Mouse (Mus musculus) lung, embryonic 14.5 days (tissue): Measurements from ENCODE around the gene Gm29797. TPM values are rescaled to one million over a fixed set of nuclear protein-coding genes. Genes with fewer than 3 reads are reported as not detected.

Source experiments
- ATAC-seq: fragments of 200-750 bp; cut with Nextera tagmentation; 2 replicates; pipeline ENCODE4 v1.8.0; 2017; ENCODE audit warnings: mild to moderate bottlenecking, moderate TSS enrichment, moderate library complexity; ENCODE audit not compliant: insufficient read depth
- DNase-seq: peaks from one replicate; pipeline ENCODE4 v3.0.0-alpha.2; 2015
- H3K27ac ChIP-seq: fragments of 300-500 bp; sonication (generic); 2 replicates; pipeline ENCODE4 v1.5.1; 2014; ENCODE audit warnings: low read depth, mild to moderate bottlenecking, moderate library complexity
- H3K27me3 ChIP-seq: fragments of 300-500 bp; sonication (generic); 2 replicates; pipeline ENCODE4 v1.6.1; 2014; ENCODE audit warnings: low read length, control low read depth; ENCODE audit not compliant: insufficient read depth
- H3K36me3 ChIP-seq: fragments of 300-500 bp; sonication (generic); 2 replicates; pipeline ENCODE4 v1.6.1; 2014; ENCODE audit warnings: control low read depth; ENCODE audit not compliant: insufficient read depth
- H3K4me1 ChIP-seq: fragments of 300-500 bp; sonication (generic); 2 replicates; pipeline ENCODE4 v1.6.1; 2014; ENCODE audit warnings: antibody characterized with exemption, control low read depth; ENCODE audit not compliant: insufficient read depth
- H3K4me2 ChIP-seq: fragments of 300-500 bp; sonication (generic); 2 replicates; pipeline ENCODE4 v1.6.1; 2014; ENCODE audit warnings: mild to moderate bottlenecking
- H3K4me3 ChIP-seq: fragments of 300-500 bp; sonication (generic); 2 replicates; pipeline ENCODE4 v1.5.1; 2014; ENCODE audit warnings: low read depth, low read length
- H3K9ac ChIP-seq: fragments of 300-500 bp; sonication (generic); 2 replicates; pipeline ENCODE4 v1.6.1; 2014
- H3K9me3 ChIP-seq: fragments of 300-500 bp; sonication (generic); 2 replicates; pipeline ENCODE4 v1.6.1; 2016; ENCODE audit warnings: low read depth, low read length, control low read depth
- CTCF ChIP-seq: IDR thresholded peaks from 2 replicates; pipeline ENCODE4 v1.5.1; 2016; ENCODE audit warnings: antibody characterized with exemption, low read depth
- WGBS: fragments of 180-500 bp; shearing (Covaris S2); extraction: QIAGEN DNeasy Blood & Tissue Kit; methylation state at CpG from one replicate; pipeline ENCODE4 v1.1.7; 2014; 5-methylcytosine and 5-hydroxymethylcytosine counted together
- polyA plus RNA-seq: library from polyadenylated mRNA; unstranded; fragments of >200 nt; fragmentation: Nextera tagmentation; extraction: Ambion mirVana; gene quantifications from 2 replicates; pipeline ENCODE4 v1.2.1, GENCODE M21; 2014

Gm29797 gene
- polyA plus RNA-seq, 1 experiment from 2014 or later = not detected

DNA sequence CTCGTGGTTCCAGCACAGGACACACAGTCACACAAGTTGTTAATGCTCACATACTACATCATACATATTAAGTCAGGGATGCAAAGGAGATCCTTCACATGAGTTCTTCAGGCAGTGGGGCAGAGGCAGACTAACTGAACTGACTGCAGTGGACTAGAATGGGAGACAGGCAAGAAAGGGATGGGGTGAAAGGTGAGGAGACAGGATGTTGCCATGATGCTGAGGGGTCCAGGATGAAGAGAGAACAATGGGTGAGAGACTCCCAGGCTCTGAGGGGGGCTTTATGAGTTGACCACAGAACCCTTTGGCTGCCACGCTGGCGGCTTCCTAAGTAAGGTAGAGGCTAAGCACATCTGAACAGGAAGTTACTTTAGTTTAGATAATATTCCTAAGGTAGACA is 37.7 kb downstream of the Gm29797 start:
- 84% methylated on average over 3 of the region's 3 CpGs for WGBS
- no peak for TF ChIP-seq CTCF
- peak overlapping the region; percentile 85 for H3K4me2 ChIP-seq
- H3K9me3 ChIP-seq = no peaks in the 10 kb centered on the region
- no peak overlapping the region; the same call in 1 of the 2 replicates for H3K9ac ChIP-seq
- DNase-seq (no peak), ATAC-seq (no peak)
- H3K4me3 ChIP-seq = peak overlapping the region; percentile 68
- peaks cover 9% of the 10 kb centered on the region; the same call in 1 of the 2 replicates for H3K36me3 ChIP-seq
- peaks cover 10% of the 10 kb centered on the region; the same call in 1 of the 2 replicates for H3K4me1 ChIP-seq
- H3K27ac ChIP-seq = no peak overlapping the region
- 0 out of 2 replicates have a peak, but pooled peaks cover 4% of the 10 kb centered on the region for H3K27me3 ChIP-seq

DNA sequence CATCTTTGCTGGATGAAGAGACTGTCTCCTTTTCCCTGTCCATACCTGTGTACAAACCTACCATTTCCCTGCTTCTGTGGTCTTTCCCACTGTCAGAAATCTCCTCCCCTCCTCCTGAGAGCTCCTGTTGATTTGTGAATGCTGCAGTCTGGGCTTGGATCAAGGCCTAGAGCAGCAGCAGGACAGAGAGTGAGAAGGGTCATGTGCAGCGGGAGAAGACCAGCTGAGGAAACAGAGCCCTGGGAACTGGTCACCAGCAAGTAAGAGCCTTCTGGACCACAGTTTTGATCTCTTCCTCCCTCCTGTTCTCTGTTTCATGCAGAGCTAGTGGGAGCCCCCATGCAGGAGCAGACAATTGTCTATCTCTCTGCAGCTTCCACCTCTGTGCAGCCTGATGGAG is 38.9 kb downstream of the Gm29797 start:
- ATAC-seq = no peak
- TF ChIP-seq CTCF = no peak
- 50% methylated on average over 1 of the region's 1 CpGs for WGBS

DNA sequence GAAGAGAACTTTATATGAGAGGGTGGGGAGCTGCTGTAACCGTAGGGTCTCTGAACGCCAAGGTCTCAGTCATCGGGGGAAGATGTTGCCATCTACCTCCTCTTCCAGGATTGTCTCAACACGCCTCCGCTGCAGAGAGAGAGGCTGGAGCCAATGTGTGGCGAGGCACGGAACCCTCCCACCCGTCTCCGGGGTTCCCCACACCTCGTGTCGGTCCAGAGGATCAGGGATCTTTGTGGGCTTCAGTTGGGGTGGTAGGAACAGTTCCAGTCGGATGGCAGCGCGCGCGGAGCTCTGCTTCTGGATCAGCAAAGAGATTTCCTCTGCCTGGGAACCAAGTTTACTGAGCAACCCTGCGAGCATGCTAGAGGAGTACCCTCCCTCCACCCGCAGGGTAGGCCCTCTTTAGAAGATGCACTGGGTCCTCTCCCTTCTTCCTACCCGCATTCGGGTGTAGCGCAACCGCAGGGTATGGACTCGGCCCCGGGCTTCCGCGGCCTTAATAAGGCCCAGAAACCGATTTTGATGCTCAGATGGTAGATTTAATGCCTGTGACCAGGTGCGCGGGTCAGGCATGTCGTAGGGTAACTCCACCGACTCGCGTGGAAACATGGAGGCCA is 40.1 kb downstream of the Gm29797 start:
- ATAC-seq (no peak), DNase-seq (no peak)
- H3K9ac ChIP-seq = no peak overlapping the region
- no peak overlapping the region for H3K4me3 ChIP-seq
- WGBS = 70% methylated on average over 33 of the region's 33 CpGs
- H3K4me2 ChIP-seq = no peak overlapping the region
- H3K4me1 ChIP-seq = peaks cover 10% of the 10 kb centered on the region; the same call in 1 of the 2 replicates
- no peak for TF ChIP-seq CTCF
- no peak overlapping the region for H3K27ac ChIP-seq
- H3K9me3 ChIP-seq = no peaks in the 10 kb centered on the region
- no peaks in the 10 kb centered on the region for H3K36me3 ChIP-seq
- H3K27me3 ChIP-seq = 0 out of 2 replicates have a peak, but pooled peaks cover 4% of the 10 kb centered on the region

More for the DNA sequence above, 38.9 kb downstream of the Gm29797 start:
- Histone ChIP-seq H3K4me3 (no peak overlapping the region), H3K27ac (no peak overlapping the region), H3K9me3 (no peaks in the 10 kb centered on the region), H3K27me3 (0 out of 2 replicates have a peak, but pooled peaks cover 4% of the 10 kb centered on the region), H3K4me1 (peaks cover 10% of the 10 kb centered on the region; the same call in 1 of the 2 replicates), H3K4me2 (no peak overlapping the region), H3K36me3 (0 out of 2 replicates have a peak, but pooled peaks cover 1% of the 10 kb centered on the region), H3K9ac (no peak overlapping the region)
- DNase-seq = no peak

DNA sequence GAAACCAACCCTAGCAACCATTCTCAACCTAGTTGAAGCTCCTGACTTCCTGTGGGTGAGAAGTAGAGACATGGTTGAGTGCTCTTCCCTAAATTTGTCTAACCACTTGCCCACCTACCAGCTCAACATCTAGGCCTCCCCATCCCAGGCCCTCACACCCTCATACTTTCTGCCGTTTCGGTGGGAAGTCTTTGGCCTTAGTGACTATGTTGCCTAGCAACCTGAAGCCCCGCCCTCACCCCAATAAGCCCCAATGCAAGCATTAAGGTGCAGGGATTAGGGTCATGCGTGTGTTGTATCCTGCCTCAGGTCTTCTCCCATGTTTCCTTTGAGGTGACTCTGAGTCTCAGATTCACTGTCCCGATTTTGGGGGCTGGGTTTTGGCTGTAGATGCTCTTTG is 41.4 kb downstream of the Gm29797 start, which contains the start of gene Lkaaear1:
Gene Lkaaear1 (minus strand): TSS at position 202 of the 400 bp plus-strand sequence.
- DNase-seq = no peak
- Histone ChIP-seq H3K27ac (no peak within 1 kb of the TSS), H3K4me2 (no peak within 1 kb of the TSS), H3K36me3 (no peaks in the 10 kb centered on the region), H3K4me1 (0 out of 2 replicates have a peak, but pooled peaks cover 4% of the 10 kb centered on the region), H3K9me3 (no peaks in the 10 kb centered on the region), H3K4me3 (no peak within 1 kb of the TSS), H3K9ac (no peak within 1 kb of the TSS), H3K27me3 (0 out of 2 replicates have a peak, but pooled peaks cover 4% of the 10 kb centered on the region)
- no peak for TF ChIP-seq CTCF
- 45% methylated on average over 5 of the region's 5 CpGs for WGBS
- ATAC-seq = no peak

DNA sequence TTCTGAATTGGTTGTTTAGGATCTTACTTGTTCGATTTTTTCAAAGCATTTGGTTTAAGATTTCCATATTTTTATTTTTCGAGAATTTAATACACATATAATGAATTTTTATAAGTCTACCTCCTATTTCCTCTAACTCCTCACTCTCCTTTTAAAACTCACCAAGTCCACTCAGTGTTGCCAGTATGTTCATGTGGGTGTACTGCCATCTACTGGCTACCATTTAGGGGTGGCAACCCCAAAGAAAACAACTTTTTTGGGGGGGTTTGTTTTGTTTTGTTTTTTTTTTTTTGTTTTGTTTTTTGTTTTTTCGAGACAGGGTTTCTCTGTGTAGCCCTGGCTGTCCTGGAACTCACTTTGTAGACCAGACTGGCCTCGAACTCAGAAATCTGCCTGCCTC is 49.8 kb downstream of the Gm29797 start:
- DNase-seq (peak; percentile 46), ATAC-seq (no peak)
- no peak overlapping the region for H3K9ac ChIP-seq
- H3K27me3 ChIP-seq = no peaks in the 10 kb centered on the region
- no peaks in the 10 kb centered on the region for H3K9me3 ChIP-seq
- no peak overlapping the region for H3K4me2 ChIP-seq
- TF ChIP-seq CTCF = peak; percentile 45
- WGBS = 30% methylated on average over 4 of the region's 4 CpGs
- no peaks in the 10 kb centered on the region for H3K4me1 ChIP-seq
- no peak overlapping the region for H3K27ac ChIP-seq
- no peaks in the 10 kb centered on the region for H3K36me3 ChIP-seq
- H3K4me3 ChIP-seq = no peak overlapping the region

Other genes with a start within 250 kb of the Gm29797 start
- gene Zbtb46, start 197.6 kb upstream of the Gm29797 start, polyA plus RNA-seq = 14.6 and 15.6 TPM in 2 replicates
- 0.13 and 0.24 TPM in 2 replicates for gene Abhd16b, start 163.8 kb upstream of the Gm29797 start, polyA plus RNA-seq
- 160 and 165 TPM in 2 replicates for gene Tpd52l2, start 159.9 kb upstream of the Gm29797 start, polyA plus RNA-seq
- gene Dnajc5, start 136.5 kb upstream of the Gm29797 start, polyA plus RNA-seq = 79.4 and 81.3 TPM in 2 replicates
- 36.9 and 38.3 TPM in 2 replicates for gene Uckl1, start 72.1 kb upstream of the Gm29797 start, polyA plus RNA-seq
- 58.8 and 59.6 TPM in 2 replicates for gene Prpf6, start 65.2 kb upstream of the Gm29797 start, polyA plus RNA-seq
- gene Zfp512b, start 64.2 kb upstream of the Gm29797 start, polyA plus RNA-seq = 52.5 and 58.6 TPM in 2 replicates
- gene Samd10, start 57.8 kb upstream of the Gm29797 start, polyA plus RNA-seq = 23.2 and 27.8 TPM in 2 replicates
- 55.4 and 64.7 TPM in 2 replicates for gene Sox18, start 14.6 kb downstream of the Gm29797 start, polyA plus RNA-seq
- 22.5 and 25.7 TPM in 2 replicates for gene Tcea2, start 23.3 kb downstream of the Gm29797 start, polyA plus RNA-seq
- gene Rgs19, start 36.9 kb downstream of the Gm29797 start, polyA plus RNA-seq = 91.3 and 93.8 TPM in 2 replicates
- not detected in 2 replicates for gene Lkaaear1, start 41.4 kb downstream of the Gm29797 start, polyA plus RNA-seq
- gene Oprl1, start 58.0 kb downstream of the Gm29797 start, polyA plus RNA-seq = 0.89 and 1.8 TPM in 2 replicates
- 0.05 and 0.25 TPM in 2 replicates for gene Myt1, start 106.3 kb downstream of the Gm29797 start, polyA plus RNA-seq
- gene Pcmtd2, start 180.8 kb downstream of the Gm29797 start, polyA plus RNA-seq = 26.5 and 29.0 TPM in 2 replicates
- gene Polr3k, start 207.3 kb downstream of the Gm29797 start, polyA plus RNA-seq = 77.9 and 87.7 TPM in 2 replicates